Mouse (Mus musculus): ENCODE measurements around the gene Calm4. TPM values are rescaled to one million over a fixed set of nuclear protein-coding genes. Genes with fewer than 3 reads are reported as not detected.
"Not testable (repeated sequence)": the region's sequence is repeated elsewhere in the genome, so short reads cannot be mapped to it uniquely, and the experiment has no call there.

Gene Calm4
- polyA plus RNA-seq, 1 experiment from 2014 or later: 280 TPM

GRCm38 (mm10) chr13:3822105-3822504, 15.5 kb upstream of the Calm4 start:
- TF ChIP-seq CTCF (IDR thresholded peaks at IDR 0.05; ENCODE audit: low read depth) (no peak), EP300 (optimal IDR thresholded peaks at IDR 0.05) (no peak)
- DNase-seq (ENCODE audit: low spot score): no peak
- no peaks in the 10 kb centered on the region for H3K27me3 ChIP-seq (ENCODE audit: control insufficient read depth, insufficient read depth, low read length)

GRCm38 (mm10) chr13:3825726-3826125, 11.8 kb upstream of the Calm4 start:
- H3K27me3 ChIP-seq (ENCODE audit: control insufficient read depth, insufficient read depth, low read length): no peaks in the 10 kb centered on the region
- no peak overlapping the region for H3K4me3 ChIP-seq (ENCODE audit: low read depth, low read length)
- DNase-seq (ENCODE audit: low spot score) (no peak), ATAC-seq (ENCODE audit: low FRiP score, low TSS enrichment) (no peak)
- no peaks in the 10 kb centered on the region for H3K9me3 ChIP-seq (ENCODE audit: control insufficient read depth, low read length)
- no peak overlapping the region for H3K27ac ChIP-seq (replicated peaks)
- H3K9ac ChIP-seq (ENCODE audit: low read length): no peak overlapping the region
- H3K36me3 ChIP-seq (ENCODE audit: control insufficient read depth, insufficient read depth, low read length): no peaks in the 10 kb centered on the region
- no peak overlapping the region for H3K4me2 ChIP-seq (replicated peaks; ENCODE audit: low read depth)
- TF ChIP-seq CTCF (IDR thresholded peaks at IDR 0.05; ENCODE audit: low read depth): no peak
- TF ChIP-seq EP300 (optimal IDR thresholded peaks at IDR 0.05): no peak
- no peaks in the 10 kb centered on the region for H3K4me1 ChIP-seq (replicated peaks; ENCODE audit: control insufficient read depth, insufficient read depth)

More at GRCm38 (mm10) chr13:3822105-3822504, 15.5 kb upstream of the Calm4 start:
- no peaks in the 10 kb centered on the region for H3K4me1 ChIP-seq (replicated peaks; ENCODE audit: control insufficient read depth, insufficient read depth)
- no peak overlapping the region for H3K4me2 ChIP-seq (replicated peaks; ENCODE audit: low read depth)
- no peaks in the 10 kb centered on the region for H3K9me3 ChIP-seq (ENCODE audit: control insufficient read depth, low read length)
- no peak overlapping the region for H3K4me3 ChIP-seq (ENCODE audit: low read depth, low read length)
- ATAC-seq (ENCODE audit: low FRiP score, low TSS enrichment): no peak
- H3K36me3 ChIP-seq (ENCODE audit: control insufficient read depth, insufficient read depth, low read length): no peaks in the 10 kb centered on the region
- no peak overlapping the region for H3K27ac ChIP-seq (replicated peaks)
- whole genome bisulfite sequencing: 48% methylated on average over 4 of the region's 4 CpGs
- no peak overlapping the region for H3K9ac ChIP-seq (ENCODE audit: low read length)

DNA sequence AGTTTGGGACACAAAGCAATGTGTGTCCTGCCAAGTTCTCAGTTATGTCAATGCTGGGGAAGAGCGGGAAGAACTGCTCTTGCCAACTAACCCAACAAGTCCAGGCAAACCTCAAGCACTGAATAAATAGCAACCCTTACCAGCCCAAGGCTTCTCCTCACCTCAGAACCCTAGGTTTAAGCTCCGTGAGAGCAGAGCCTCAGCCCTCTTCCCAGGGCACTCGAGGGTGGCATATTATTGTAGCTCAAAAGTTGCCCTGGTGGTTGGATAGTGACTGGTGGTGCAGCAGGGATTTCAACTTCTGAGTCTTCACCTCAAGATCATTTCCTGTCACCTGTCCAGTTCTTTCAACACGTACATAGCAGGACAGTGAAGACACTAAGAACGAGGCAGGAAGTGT, 6.0 kb upstream of the Calm4 start:
- no peaks in the 10 kb centered on the region for H3K9me3 ChIP-seq (ENCODE audit: control insufficient read depth, low read length)
- no peak overlapping the region for H3K9ac ChIP-seq (ENCODE audit: low read length)
- H3K4me2 ChIP-seq (replicated peaks; ENCODE audit: low read depth): no peak overlapping the region
- H3K27ac ChIP-seq (replicated peaks): peak overlapping the region; percentile 77
- DNase-seq (ENCODE audit: low spot score) (no peak), ATAC-seq (ENCODE audit: low FRiP score, low TSS enrichment) (peak; percentile 65)
- H3K36me3 ChIP-seq (ENCODE audit: control insufficient read depth, insufficient read depth, low read length): no peaks in the 10 kb centered on the region
- WGBS: 69% methylated on average over 5 of the region's 5 CpGs
- H3K4me1 ChIP-seq (replicated peaks; ENCODE audit: control insufficient read depth, insufficient read depth): no peaks in the 10 kb centered on the region
- 0 out of 2 replicates have a peak, but pooled peaks have one; percentile 14 for TF ChIP-seq CTCF (IDR thresholded peaks at IDR 0.05; ENCODE audit: low read depth)
- peak; percentile 31 for TF ChIP-seq EP300 (optimal IDR thresholded peaks at IDR 0.05)
- no peaks in the 10 kb centered on the region for H3K27me3 ChIP-seq (ENCODE audit: control insufficient read depth, insufficient read depth, low read length)
- no peak overlapping the region for H3K4me3 ChIP-seq (ENCODE audit: low read depth, low read length)

DNA sequence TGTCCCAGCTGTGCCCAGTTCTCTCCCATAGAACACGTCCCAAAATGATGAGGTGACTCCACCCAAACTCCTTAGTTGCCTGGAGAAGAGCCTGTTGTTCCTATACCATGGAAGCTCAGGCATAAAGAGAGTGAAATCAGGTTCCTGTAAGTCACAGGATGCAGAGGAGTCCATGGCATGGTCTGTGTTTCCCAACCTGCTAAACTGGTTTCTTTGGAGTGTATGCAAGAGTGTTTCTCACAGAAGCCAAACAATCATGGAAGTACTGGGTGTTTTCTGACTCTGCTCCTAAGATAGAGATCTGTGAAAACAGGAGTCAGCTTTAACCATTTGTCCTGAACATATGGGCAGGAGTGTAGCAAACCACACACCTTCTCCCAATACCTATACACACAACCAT, 5.6 kb upstream of the Calm4 start:
- Histone ChIP-seq H3K4me2 (replicated peaks; ENCODE audit: low read depth) (no peak overlapping the region), H3K9ac (ENCODE audit: low read length) (no peak overlapping the region), H3K4me1 (replicated peaks; ENCODE audit: control insufficient read depth, insufficient read depth) (no peaks in the 10 kb centered on the region), H3K27ac (replicated peaks) (peak overlapping the region; percentile 77), H3K36me3 (ENCODE audit: control insufficient read depth, insufficient read depth, low read length) (no peaks in the 10 kb centered on the region), H3K9me3 (ENCODE audit: control insufficient read depth, low read length) (no peaks in the 10 kb centered on the region), H3K27me3 (ENCODE audit: control insufficient read depth, insufficient read depth, low read length) (no peaks in the 10 kb centered on the region), H3K4me3 (ENCODE audit: low read depth, low read length) (no peak overlapping the region)
- TF ChIP-seq CTCF (IDR thresholded peaks at IDR 0.05; ENCODE audit: low read depth): no peak
- TF ChIP-seq EP300 (optimal IDR thresholded peaks at IDR 0.05): peak; percentile 41
- ATAC-seq (ENCODE audit: low FRiP score, low TSS enrichment) (peak; percentile 92), DNase-seq (ENCODE audit: low spot score) (peak; percentile 27)
- 24% methylated on average over 1 of the region's 1 CpGs for WGBS

GRCm38 (mm10) chr13:3832450-3832849, 5.1 kb upstream of the Calm4 start:
- 28% methylated on average over 2 of the region's 2 CpGs for WGBS
- Histone ChIP-seq H3K36me3 (ENCODE audit: control insufficient read depth, insufficient read depth, low read length) (no peaks in the 10 kb centered on the region), H3K27me3 (ENCODE audit: control insufficient read depth, insufficient read depth, low read length) (no peaks in the 10 kb centered on the region), H3K9ac (ENCODE audit: low read length) (no peak overlapping the region), H3K9me3 (ENCODE audit: control insufficient read depth, low read length) (no peaks in the 10 kb centered on the region), H3K4me1 (replicated peaks; ENCODE audit: control insufficient read depth, insufficient read depth) (no peaks in the 10 kb centered on the region), H3K27ac (replicated peaks) (peak overlapping the region; percentile 77), H3K4me3 (ENCODE audit: low read depth, low read length) (no peak overlapping the region), H3K4me2 (replicated peaks; ENCODE audit: low read depth) (no peak overlapping the region)
- TF ChIP-seq EP300 (optimal IDR thresholded peaks at IDR 0.05) (peak; percentile 3), CTCF (IDR thresholded peaks at IDR 0.05; ENCODE audit: low read depth) (no peak)
- DNase-seq (ENCODE audit: low spot score) (no peak), ATAC-seq (ENCODE audit: low FRiP score, low TSS enrichment) (no peak)

GRCm38 (mm10) chr13:3833644-3834043, 3.9 kb upstream of the Calm4 start:
- ATAC-seq (ENCODE audit: low FRiP score, low TSS enrichment); H3K4me3 ChIP-seq (ENCODE audit: low read depth, low read length); H3K27ac ChIP-seq (replicated peaks); DNase-seq (ENCODE audit: low spot score); H3K9me3 ChIP-seq (ENCODE audit: control insufficient read depth, low read length); H3K4me2 ChIP-seq (replicated peaks; ENCODE audit: low read depth); H3K27me3 ChIP-seq (ENCODE audit: control insufficient read depth, insufficient read depth, low read length); H3K36me3 ChIP-seq (ENCODE audit: control insufficient read depth, insufficient read depth, low read length); H3K9ac ChIP-seq (ENCODE audit: low read length); H3K4me1 ChIP-seq (replicated peaks; ENCODE audit: control insufficient read depth, insufficient read depth): not testable (repeated sequence)

DNA sequence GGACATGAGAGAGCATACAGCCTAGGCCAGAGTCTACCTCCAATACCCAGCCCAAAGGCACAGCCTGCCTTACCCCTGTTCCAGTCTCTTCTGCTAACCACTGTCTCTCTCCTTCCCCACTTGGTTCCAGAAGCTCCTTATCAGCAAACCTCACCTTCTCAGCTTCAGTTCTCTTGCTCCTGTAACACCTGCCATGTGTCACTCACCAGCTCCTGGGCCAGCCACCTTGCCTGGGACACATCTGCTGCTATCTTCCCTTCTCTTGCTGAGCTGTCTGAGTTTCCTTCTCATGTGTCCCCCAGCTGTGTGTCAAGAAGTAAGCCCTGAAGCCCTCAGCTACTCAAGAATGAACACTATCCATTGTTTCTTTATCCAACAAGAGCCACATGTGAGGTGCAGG, 3.1 kb downstream of the Calm4 start:
- not testable (repeated sequence) for H3K36me3 ChIP-seq (ENCODE audit: control insufficient read depth, insufficient read depth, low read length); H3K9ac ChIP-seq (ENCODE audit: low read length); H3K27ac ChIP-seq (replicated peaks); H3K27me3 ChIP-seq (ENCODE audit: control insufficient read depth, insufficient read depth, low read length); H3K4me2 ChIP-seq (replicated peaks; ENCODE audit: low read depth); ATAC-seq (ENCODE audit: low FRiP score, low TSS enrichment); H3K4me3 ChIP-seq (ENCODE audit: low read depth, low read length); H3K9me3 ChIP-seq (ENCODE audit: control insufficient read depth, low read length); H3K4me1 ChIP-seq (replicated peaks; ENCODE audit: control insufficient read depth, insufficient read depth); DNase-seq (ENCODE audit: low spot score)
